Mouse (Mus musculus) brain, embryonic 14.5 days (tissue): ENCODE measurements around the gene Tmem81.

Source experiments
- CTCF ChIP-seq: fragments of 200-500 bp; IDR thresholded peaks from 2 replicates; pipeline ENCODE4 v1.5.1; 2012; ENCODE audit warnings: inconsistent platforms, mild to moderate bottlenecking, moderate library complexity, borderline replicate concordance; ENCODE audit not compliant: insufficient read depth, insufficient read length; ENCODE audit errors: extremely low read depth
- POLR2A ChIP-seq: fragments of 200-500 bp; IDR thresholded peaks from 2 replicates; pipeline ENCODE4 v1.6.1; 2012; ENCODE audit warnings: mild to moderate bottlenecking, inconsistent platforms, borderline replicate concordance; ENCODE audit not compliant: poor library complexity, insufficient read depth, insufficient read length, severe bottlenecking; ENCODE audit errors: extremely low read depth

- TF ChIP-seq CTCF (no peak), POLR2A (no peak)
These were observed 13.7 kb downstream of the Tmem81 start for GRCm38 (mm10) chr1:132519734-132520133.
